9 mouse cellular contexts compared by ENCODE assay signal in genomic region chr1:55404439-55404838, GRCm38 (mm10). TPM values are rescaled to one million over a fixed set of nuclear protein-coding genes. Genes with fewer than 3 reads are reported as not detected.
A peak's percentile ranks its signal among the peaks of the same experiment; 100 is the strongest.
DNase-seq lines count a peak whose midpoint lies in the region; ATAC-seq and TF ChIP-seq lines count a peak whose summit lies in the region.
"Had no signal": no experiment of that assay in that cellular context is flagged by ENCODE, and none has a peak within 500 bp of the region (broad histone marks: within the 10 kb centered on the region; RNA-seq: fewer than 3 reads in every experiment).

No protein-coding gene starts in this region.

- WGBS in hindbrain, embryonic 10.5 days = 4% methylated on average over 3 of the region's 3 CpGs

- POLR2A ChIA-PET in Patski (lab: Charles Lee) = no interaction called here

- H3K4me1 ChIP-seq in cortical plate, adult 2 months (ENCODE audit: control insufficient read depth, insufficient read depth, low read length) = no peaks in the 10 kb centered on the region; the same call in 1 of the 2 replicates
- H3K4me1 ChIP-seq in hindbrain, embryonic 10.5 days (replicated peaks) = peaks cover 25% of the 10 kb centered on the region

- peak; percentile 74 for TF ChIP-seq CTCF in Patski (IDR thresholded peaks at IDR 0.05)
- TF ChIP-seq CTCF in cortical plate, adult 2 months (IDR thresholded peaks at IDR 0.05; ENCODE audit: extremely low read depth, insufficient read depth, low read length) = peak; percentile 67; the same call in 1 of the 2 replicates

- no peaks in the 10 kb centered on the region for H3K27me3 ChIP-seq in Patski
- peaks cover 45% of the 10 kb centered on the region for H3K27me3 ChIP-seq in hindbrain, embryonic 10.5 days (ENCODE audit: insufficient read depth, poor library complexity, severe bottlenecking)

- H3K36me3 ChIP-seq in hindbrain, embryonic 10.5 days = no peaks in the 10 kb centered on the region

- H3K27ac ChIP-seq in cortical plate, adult 2 months (ENCODE audit: insufficient read depth, low read length) = no peak overlapping the region
- no peak overlapping the region for H3K27ac ChIP-seq in hindbrain, embryonic 10.5 days

- no peaks in the 10 kb centered on the region for H3K9me3 ChIP-seq in hindbrain, embryonic 10.5 days

- no peak overlapping the region for H3K4me3 ChIP-seq in cortical plate, adult 2 months (ENCODE audit: insufficient read depth, low read length)
- no peak overlapping the region for H3K4me3 ChIP-seq in hindbrain, embryonic 10.5 days

- TF ChIP-seq POLR2A in cortical plate, adult 2 months (IDR thresholded peaks at IDR 0.05; ENCODE audit: extremely low read depth, insufficient read depth, low read length) = no peak

- no peak for ATAC-seq in frontal cortex, adult (ENCODE audit: low TSS enrichment)
- no peak for ATAC-seq in Patski
- peak; percentile 65 for ATAC-seq in megakaryocyte, adult 5-6 weeks (ENCODE audit: poor library complexity, severe bottlenecking)

- peak; percentile 59 to 95 for DNase-seq in frontal cortex, adult 2 months (ENCODE audit: extremely low spot score in 1 of 2, low spot score in 1 of 2)
- no peak for DNase-seq in Patski (ENCODE audit: low read depth, low spot score)
- DNase-seq in hindbrain, embryonic 10.5 days (ENCODE audit: low spot score) = peak; percentile 30
- peak; percentile 61 to 70 for DNase-seq in layer of hippocampus, postnatal 10 days (ENCODE audit: low spot score in 2 of 2)
- DNase-seq in right cerebral cortex, postnatal 25 days = peak; percentile 42

- CTCF ChIA-PET in Patski (lab: Charles Lee) = interaction anchor here (0.7 to 2.6 kb wide), 18 partner anchors 13 to 470 kb away, joined by 3 to 25 read pairs (median 4); no protein-coding TSS in a partner anchor

- in situ Hi-C loops in Patski (cut with MboI; ENCODE audit: low pct_unique_long_range_greater_than_20kb) = loop anchor here (5.0 to 25.0 kb wide), 3 partner anchors 430 to 1983 kb away; partner anchors contain the start of gene 1700066M21Rik

RNA-seq across cellular contexts. Expression of gene Plcl1, which starts 1.3 kb away (rescaled TPM):
- 7.4 and 8.2 TPM in 2 replicates for polyA plus RNA-seq in frontal cortex, adult 2 months (2012; rRNA removed)
- polyA plus RNA-seq in Patski (2021) = 15.2 TPM
- 7.7 and 8.6 TPM in 2 replicates for polyA plus RNA-seq in cortical plate, adult 2 months (2012; rRNA removed)
- 1.3 and 2.0 TPM in 2 replicates for polyA plus RNA-seq in hindbrain, embryonic 10.5 days (2016; fragmentation: Nextera tagmentation; extraction: Ambion mirVana)
- 10 to 100 TPM; 11.7 to 12.3 TPM for total RNA-seq in layer of hippocampus, postnatal 10 days (2021)
- 1.0 and 1.3 TPM in 2 replicates for total RNA-seq in megakaryocyte, adult 5-6 weeks (2015)
- total RNA-seq in megakaryocyte, adult 5-6 weeks (2017) = 0.62 and 2.0 TPM in 2 replicates

RNA-seq across cellular contexts. Expression of gene Boll, which starts 41.2 kb away (rescaled TPM):
- not detected in 2 replicates for polyA plus RNA-seq in frontal cortex, adult 2 months (2012; rRNA removed)
- polyA plus RNA-seq in Patski (2021) = not detected
- not detected in 2 replicates for polyA plus RNA-seq in cortical plate, adult 2 months (2012; rRNA removed)
- polyA plus RNA-seq in hindbrain, embryonic 10.5 days (2016; fragmentation: Nextera tagmentation; extraction: Ambion mirVana) = 0.17 and 0.26 TPM in 2 replicates
- not detected for total RNA-seq in layer of hippocampus, postnatal 10 days (2021)
- 0.09 TPM in 1 of 2 replicates, not detected in the other for total RNA-seq in megakaryocyte, adult 5-6 weeks (2015)
- total RNA-seq in megakaryocyte, adult 5-6 weeks (2017) = not detected in 2 replicates
- polyA plus RNA-seq: liver, embryonic 16.5 days had no signal
